Mouse (Mus musculus) testis, postnatal 14 days (tissue): Measurements from ENCODE around the gene Zfp318.

Experiments used
- DNase-seq: peaks from one replicate; pipeline ENCODE4 v3.0.0; 2021; ENCODE audit warnings: low spot score

Gene Zfp318

GRCm38 (mm10) chr17:46383294-46384060, at the start of gene Zfp318:
TSS of gene Zfp318 (plus strand) at chr17:46383731.
- peak; percentile 99 for DNase-seq

GRCm38 (mm10) chr17:46336475-46336874, 47.1 kb upstream of the Zfp318 start:
- no peak for DNase-seq

GRCm38 (mm10) chr17:46341208-46341607, 42.3 kb upstream of the Zfp318 start:
- DNase-seq: no peak

GRCm38 (mm10) chr17:46351026-46351700, 32.4 kb upstream of the Zfp318 start:
- DNase-seq: no peak

GRCm38 (mm10) chr17:46371783-46372182, 11.7 kb upstream of the Zfp318 start:
- DNase-seq: no peak

GRCm38 (mm10) chr17:46378564-46378963, 5.0 kb upstream of the Zfp318 start:
- no peak for DNase-seq

- DNase-seq: peak; percentile 63
These were observed 700 bp downstream of the Zfp318 start for GRCm38 (mm10) chr17:46384061-46384801.

GRCm38 (mm10) chr17:46388200-46388599, 4.7 kb downstream of the Zfp318 start:
- DNase-seq: no peak

GRCm38 (mm10) chr17:46393012-46393411, 9.5 kb downstream of the Zfp318 start:
- DNase-seq: no peak

- no peak for DNase-seq
These were observed 11.1 kb downstream of the Zfp318 start for GRCm38 (mm10) chr17:46394631-46395030.

GRCm38 (mm10) chr17:46408478-46408877, 24.9 kb downstream of the Zfp318 start:
- DNase-seq: no peak

- no peak for DNase-seq
These were observed 35.1 kb downstream of the Zfp318 start for GRCm38 (mm10) chr17:46418628-46419027.

- DNase-seq: no peak
These were observed 36.2 kb downstream of the Zfp318 start for GRCm38 (mm10) chr17:46419717-46420116.

GRCm38 (mm10) chr17:46426496-46426895, 43.0 kb downstream of the Zfp318 start:
- DNase-seq: no peak

- peak; percentile 40 for DNase-seq
These were observed 45.4 kb downstream of the Zfp318 start, which contains the start of gene Crip3 for GRCm38 (mm10) chr17:46428761-46429414. TSS of gene Crip3 (plus strand) at chr17:46428926.

GRCm38 (mm10) chr17:46433627-46434026, 50.1 kb downstream of the Zfp318 start:
- DNase-seq: peak; percentile 67

GRCm38 (mm10) chr17:46436672-46437366, 53.3 kb downstream of the Zfp318 start:
- DNase-seq: no peak

- DNase-seq: no peak
These were observed 54.9 kb downstream of the Zfp318 start, which contains the start of gene Slc22a7 for GRCm38 (mm10) chr17:46438298-46438873. TSS of gene Slc22a7 (minus strand) at chr17:46438457.

- DNase-seq: no peak
These were observed 55.6 kb downstream of the Zfp318 start for GRCm38 (mm10) chr17:46439176-46439575.

- no peak for DNase-seq
These were observed 61.5 kb downstream of the Zfp318 start for GRCm38 (mm10) chr17:46444839-46445579.
